9 mouse cellular contexts compared by ENCODE assay signal in genomic region chr11:79736232-79737006, GRCm38 (mm10).
A peak's percentile ranks its signal among the peaks of the same experiment; 100 is the strongest.
DNase-seq lines count a peak whose midpoint lies in the region; ATAC-seq and TF ChIP-seq lines count a peak whose summit lies in the region.
"Had no signal": no experiment of that assay in that cellular context is flagged by ENCODE, and none has a peak within 500 bp of the region (broad histone marks: within the 10 kb centered on the region; RNA-seq: fewer than 3 reads in every experiment).

No protein-coding gene starts in this region.

- DNase-seq in layer of hippocampus, adult 2 months (ENCODE audit: low spot score in 2 of 2): peak in 1 of 2 experiments; percentile 23
- DNase-seq in layer of hippocampus, adult 9-11 months: no peak
- no peak for DNase-seq in embryonic facial prominence, embryonic 10.5 days (ENCODE audit: low spot score)
- DNase-seq in retina, postnatal 7 days (ENCODE audit: low read depth, low spot score): peak; percentile 17
- no peak for DNase-seq in right cerebral cortex, postnatal 36 days (ENCODE audit: low spot score in 2 of 2)
- DNase-seq in cerebellum, adult 11-12 months: no peak
- DNase-seq: adrenal gland, adult 8-10 months had no signal

- H3K4me3 ChIP-seq in layer of hippocampus, adult 2 months: no peak overlapping the region
- H3K4me3 ChIP-seq in embryonic facial prominence, embryonic 10.5 days: no peak overlapping the region
- no peak overlapping the region for H3K4me3 ChIP-seq in limb, embryonic 15.5 days
- H3K4me3 ChIP-seq in kidney, embryonic 16.5 days (ENCODE audit: low read length): no peak overlapping the region

- WGBS in embryonic facial prominence, embryonic 10.5 days: 91% methylated on average over 15 of the region's 15 CpGs
- WGBS in limb, embryonic 15.5 days: 86% methylated on average over 15 of the region's 15 CpGs
- WGBS in kidney, embryonic 16.5 days: 65% methylated on average over 10 of the region's 15 CpGs

- ATAC-seq in limb, embryonic 15.5 days (ENCODE audit: insufficient number of reproducible peaks, low FRiP score, low TSS enrichment, low read depth): no peak
- ATAC-seq in kidney, embryonic 16.5 days (ENCODE audit: low FRiP score, low TSS enrichment): no peak

- H3K27me3 ChIP-seq in embryonic facial prominence, embryonic 10.5 days (replicated peaks; ENCODE audit: low read depth, poor library complexity, severe bottlenecking): no peaks in the 10 kb centered on the region
- H3K27me3 ChIP-seq in limb, embryonic 15.5 days: no peaks in the 10 kb centered on the region
- H3K27me3 ChIP-seq in kidney, embryonic 16.5 days (ENCODE audit: insufficient read depth, low read length): no peaks in the 10 kb centered on the region

- no peak overlapping the region for H3K27ac ChIP-seq in layer of hippocampus, adult 2 months
- peak overlapping the region; percentile 63; the same call in 1 of the 2 replicates for H3K27ac ChIP-seq in embryonic facial prominence, embryonic 10.5 days (replicated peaks)
- peak overlapping the region; percentile 86; the same call in 1 of the 2 replicates for H3K27ac ChIP-seq in limb, embryonic 15.5 days
- H3K27ac ChIP-seq in kidney, embryonic 16.5 days (ENCODE audit: low read length): no peak overlapping the region

- H3K9me3 ChIP-seq in embryonic facial prominence, embryonic 10.5 days: no peaks in the 10 kb centered on the region
- H3K9me3 ChIP-seq in limb, embryonic 15.5 days: no peaks in the 10 kb centered on the region
- no peaks in the 10 kb centered on the region; the same call in 1 of the 2 replicates for H3K9me3 ChIP-seq in kidney, embryonic 16.5 days (ENCODE audit: low read length)

- peaks cover 36% of the 10 kb centered on the region for H3K4me1 ChIP-seq in embryonic facial prominence, embryonic 10.5 days
- peaks cover 32% of the 10 kb centered on the region for H3K4me1 ChIP-seq in limb, embryonic 15.5 days
- peaks cover 40% of the 10 kb centered on the region for H3K4me1 ChIP-seq in kidney, embryonic 16.5 days (ENCODE audit: insufficient read depth, low read length)

- no peak overlapping the region for H3K9ac ChIP-seq in limb, embryonic 15.5 days
- no peak overlapping the region for H3K9ac ChIP-seq in kidney, embryonic 16.5 days (replicated peaks; ENCODE audit: low read length)

- no peaks in the 10 kb centered on the region for H3K36me3 ChIP-seq in embryonic facial prominence, embryonic 10.5 days (replicated peaks)
- H3K36me3 ChIP-seq in limb, embryonic 15.5 days: peaks cover 2% of the 10 kb centered on the region; the same call in 1 of the 2 replicates
- H3K36me3 ChIP-seq in kidney, embryonic 16.5 days (ENCODE audit: insufficient read depth, low read length): peaks cover under 1% of the 10 kb centered on the region; the same call in 1 of the 2 replicates

- peak; percentile 60 for TF ChIP-seq CTCF in layer of hippocampus, adult 2 months (conservative IDR thresholded peaks at IDR 0.05)

- no peak overlapping the region for H3K4me2 ChIP-seq in limb, embryonic 15.5 days
- no peak overlapping the region for H3K4me2 ChIP-seq in kidney, embryonic 16.5 days (replicated peaks; ENCODE audit: low read depth, low read length)

Comparison
In these comparisons a context has a peak if more than half of its experiments do, and no peak if none do; other contexts are left out.
1. H3K27ac ChIP-seq: peak in embryonic facial prominence, embryonic 10.5 days (single experiment) and limb, embryonic 15.5 days (single experiment); none in layer of hippocampus, adult 2 months (single experiment) and kidney, embryonic 16.5 days (single experiment).